Mouse (Mus musculus): Measurements from ENCODE around the gene Vstm2l. TPM values are rescaled to one million over a fixed set of nuclear protein-coding genes. Genes with fewer than 3 reads are reported as not detected.
A peak's percentile ranks its signal among the peaks of the same experiment; 100 is the strongest.

Gene Vstm2l
- 0.80 and 1.4 TPM in 2 replicates for polyA plus RNA-seq (2014; fragmentation: Nextera tagmentation; extraction: Ambion mirVana)

DNA sequence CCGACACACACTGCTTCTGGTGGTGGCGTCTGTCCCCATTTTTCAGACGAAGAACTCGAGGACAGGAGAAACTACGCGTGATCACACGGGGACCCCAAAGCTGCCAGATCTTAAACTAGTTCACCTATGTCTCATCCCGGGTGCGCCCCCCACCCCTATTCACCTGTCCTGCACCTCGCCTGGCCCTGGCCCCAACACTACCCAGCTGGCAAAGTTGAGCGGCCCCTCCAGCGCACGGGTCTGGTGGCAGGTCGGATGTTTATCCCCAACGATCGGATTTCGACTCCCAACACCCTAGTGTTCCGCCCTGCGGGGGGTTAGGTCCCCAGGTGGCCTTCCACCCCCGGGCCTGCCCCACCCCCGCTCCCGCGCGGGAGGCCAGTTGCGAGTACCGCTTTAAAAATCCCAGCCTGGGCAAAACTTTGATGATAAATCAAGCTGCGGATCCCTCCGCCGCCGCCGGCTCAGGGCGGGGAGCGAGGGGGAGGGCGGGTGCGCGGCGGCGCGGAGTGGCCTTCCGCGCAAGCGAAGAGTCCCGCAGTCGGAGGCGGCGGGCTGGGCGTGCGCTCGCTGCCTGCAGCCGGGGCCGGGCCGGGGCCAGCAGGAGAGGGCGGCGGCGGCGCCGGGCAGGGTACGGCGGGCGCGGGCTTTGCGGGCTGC lies at the start of gene Vstm2l:
Vstm2l (plus strand) TSS at position 549 of the 660 bp plus-strand sequence.
- H3K4me1 ChIP-seq (ENCODE audit: control insufficient read depth, insufficient read depth, low read length), result no peaks in the 10 kb centered on the region
- H3K36me3 ChIP-seq (ENCODE audit: control insufficient read depth, insufficient read depth, low read length), result no peaks in the 10 kb centered on the region
- H3K9ac ChIP-seq (ENCODE audit: low read depth, low read length), result peak within 1 kb of the TSS; percentile 30; the same call in 1 of the 2 replicates
- H3K27me3 ChIP-seq (replicated peaks; ENCODE audit: control insufficient read depth, insufficient read depth, low read length), result peaks cover 47% of the 10 kb centered on the region
- no peak within 1 kb of the TSS for H3K27ac ChIP-seq (replicated peaks; ENCODE audit: low read depth, low read length)
- peak; percentile 51 for DNase-seq (ENCODE audit: low spot score)
- WGBS, result 6% methylated on average over 25 of the region's 62 CpGs
- peak within 1 kb of the TSS; percentile 37 for H3K4me3 ChIP-seq (ENCODE audit: low read depth, low read length)
- no peak for ATAC-seq (ENCODE audit: low read depth)
- H3K4me2 ChIP-seq (ENCODE audit: low read depth, low read length), result peak within 1 kb of the TSS; percentile 61
- H3K9me3 ChIP-seq (ENCODE audit: control insufficient read depth, low read length), result no peaks in the 10 kb centered on the region

DNA sequence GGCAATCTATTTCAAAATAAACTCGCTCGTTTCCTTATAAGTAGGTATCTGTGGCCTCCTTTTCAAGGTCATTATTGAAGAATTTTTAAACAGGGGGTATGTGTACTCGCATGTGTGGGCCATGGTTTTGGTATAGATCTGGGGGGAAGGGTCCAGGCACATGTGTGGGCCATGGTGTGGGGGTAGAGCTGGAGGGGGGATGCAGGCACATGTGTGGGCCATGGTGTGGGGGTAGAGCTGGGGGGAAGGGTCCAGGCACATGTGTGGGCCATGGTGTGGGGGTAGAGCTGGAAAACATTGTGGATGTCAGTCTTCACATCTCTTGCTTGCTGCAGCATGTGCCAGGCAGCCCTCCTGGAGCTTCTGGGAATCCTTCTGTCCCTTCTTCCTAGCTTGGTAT lies 47.3 kb upstream of the Vstm2l start:
- H3K27ac ChIP-seq (replicated peaks; ENCODE audit: low read depth, low read length), result no peak overlapping the region
- no peaks in the 10 kb centered on the region for H3K4me1 ChIP-seq (ENCODE audit: control insufficient read depth, insufficient read depth, low read length)
- no peaks in the 10 kb centered on the region for H3K9me3 ChIP-seq (ENCODE audit: control insufficient read depth, low read length)
- DNase-seq (ENCODE audit: low spot score) (no peak), ATAC-seq (ENCODE audit: low read depth) (no peak)
- 82% methylated on average over 3 of the region's 3 CpGs for WGBS
- H3K36me3 ChIP-seq (ENCODE audit: control insufficient read depth, insufficient read depth, low read length), result no peaks in the 10 kb centered on the region; the same call in 1 of the 2 replicates
- H3K4me3 ChIP-seq (ENCODE audit: low read depth, low read length), result no peak overlapping the region
- no peaks in the 10 kb centered on the region for H3K27me3 ChIP-seq (replicated peaks; ENCODE audit: control insufficient read depth, insufficient read depth, low read length)
- no peak overlapping the region for H3K4me2 ChIP-seq (ENCODE audit: low read depth, low read length)
- H3K9ac ChIP-seq (ENCODE audit: low read depth, low read length), result no peak overlapping the region

GRCm38 (mm10) chr2:157870247-157870646 lies 44.2 kb upstream of the Vstm2l start:
- H3K9me3 ChIP-seq (ENCODE audit: control insufficient read depth, low read length), result no peaks in the 10 kb centered on the region
- H3K36me3 ChIP-seq (ENCODE audit: control insufficient read depth, insufficient read depth, low read length), result no peaks in the 10 kb centered on the region; the same call in 1 of the 2 replicates
- peak; percentile 69; the same call in 1 of the 2 replicates for ATAC-seq (ENCODE audit: low read depth)
- no peak overlapping the region for H3K27ac ChIP-seq (replicated peaks; ENCODE audit: low read depth, low read length)
- WGBS, result 46% methylated on average over 6 of the region's 6 CpGs
- no peak overlapping the region for H3K4me3 ChIP-seq (ENCODE audit: low read depth, low read length)
- DNase-seq (ENCODE audit: low spot score), result peak; percentile 48
- H3K9ac ChIP-seq (ENCODE audit: low read depth, low read length), result no peak overlapping the region
- no peak overlapping the region for H3K4me2 ChIP-seq (ENCODE audit: low read depth, low read length)
- H3K4me1 ChIP-seq (ENCODE audit: control insufficient read depth, insufficient read depth, low read length), result no peaks in the 10 kb centered on the region
- H3K27me3 ChIP-seq (replicated peaks; ENCODE audit: control insufficient read depth, insufficient read depth, low read length), result no peaks in the 10 kb centered on the region

DNA sequence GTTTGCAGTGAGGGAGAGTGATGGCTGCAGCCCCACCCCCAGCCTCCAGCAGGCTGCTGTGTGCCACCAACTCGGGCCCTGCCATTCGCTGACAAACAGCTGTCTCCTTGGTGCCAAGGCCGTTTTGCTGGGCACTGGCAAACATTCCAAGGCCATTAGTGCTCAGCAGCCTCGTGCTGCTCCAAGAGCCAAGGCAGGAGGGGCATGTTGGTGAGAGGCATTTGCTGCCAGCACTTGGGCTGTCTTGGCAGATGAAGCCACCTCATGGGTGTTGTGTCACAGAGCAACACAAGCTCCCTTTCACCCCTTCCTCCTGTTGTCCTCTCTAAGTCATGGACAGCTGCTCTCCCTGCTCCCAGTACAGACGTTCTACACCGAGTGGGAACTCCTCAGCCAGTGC lies 41.2 kb upstream of the Vstm2l start:
- WGBS, result 81% methylated on average over 6 of the region's 6 CpGs
- H3K27me3 ChIP-seq (replicated peaks; ENCODE audit: control insufficient read depth, insufficient read depth, low read length), result no peaks in the 10 kb centered on the region
- H3K9me3 ChIP-seq (ENCODE audit: control insufficient read depth, low read length), result no peaks in the 10 kb centered on the region
- no peaks in the 10 kb centered on the region; the same call in 1 of the 2 replicates for H3K36me3 ChIP-seq (ENCODE audit: control insufficient read depth, insufficient read depth, low read length)
- no peak overlapping the region for H3K9ac ChIP-seq (ENCODE audit: low read depth, low read length)
- no peak overlapping the region for H3K27ac ChIP-seq (replicated peaks; ENCODE audit: low read depth, low read length)
- no peak overlapping the region for H3K4me2 ChIP-seq (ENCODE audit: low read depth, low read length)
- ATAC-seq (ENCODE audit: low read depth) (no peak), DNase-seq (ENCODE audit: low spot score) (no peak)
- H3K4me3 ChIP-seq (ENCODE audit: low read depth, low read length), result no peak overlapping the region
- no peaks in the 10 kb centered on the region for H3K4me1 ChIP-seq (ENCODE audit: control insufficient read depth, insufficient read depth, low read length)

- Histone ChIP-seq H3K27ac (replicated peaks; ENCODE audit: low read depth, low read length) (no peak overlapping the region), H3K27me3 (replicated peaks; ENCODE audit: control insufficient read depth, insufficient read depth, low read length) (no peaks in the 10 kb centered on the region), H3K9me3 (ENCODE audit: control insufficient read depth, low read length) (no peaks in the 10 kb centered on the region), H3K4me2 (ENCODE audit: low read depth, low read length) (no peak overlapping the region), H3K4me3 (ENCODE audit: low read depth, low read length) (no peak overlapping the region), H3K9ac (ENCODE audit: low read depth, low read length) (no peak overlapping the region), H3K4me1 (ENCODE audit: control insufficient read depth, insufficient read depth, low read length) (no peaks in the 10 kb centered on the region), H3K36me3 (ENCODE audit: control insufficient read depth, insufficient read depth, low read length) (no peaks in the 10 kb centered on the region; the same call in 1 of the 2 replicates)
- ATAC-seq (ENCODE audit: low read depth) (no peak), DNase-seq (ENCODE audit: low spot score) (no peak)
- WGBS, result 68% methylated on average over 1 of the region's 1 CpGs
Measured at GRCm38 (mm10) chr2:157873691-157874090, 40.8 kb upstream of the Vstm2l start.

GRCm38 (mm10) chr2:157875111-157875510 lies 39.3 kb upstream of the Vstm2l start:
- H3K27me3 ChIP-seq (replicated peaks; ENCODE audit: control insufficient read depth, insufficient read depth, low read length), result no peaks in the 10 kb centered on the region
- peak; percentile 49; the same call in 1 of the 2 replicates for ATAC-seq (ENCODE audit: low read depth)
- no peak overlapping the region for H3K9ac ChIP-seq (ENCODE audit: low read depth, low read length)
- H3K4me3 ChIP-seq (ENCODE audit: low read depth, low read length), result no peak overlapping the region
- no peaks in the 10 kb centered on the region for H3K4me1 ChIP-seq (ENCODE audit: control insufficient read depth, insufficient read depth, low read length)
- no peaks in the 10 kb centered on the region; the same call in 1 of the 2 replicates for H3K36me3 ChIP-seq (ENCODE audit: control insufficient read depth, insufficient read depth, low read length)
- H3K9me3 ChIP-seq (ENCODE audit: control insufficient read depth, low read length), result no peaks in the 10 kb centered on the region
- DNase-seq (ENCODE audit: low spot score), result peak; percentile 67
- no peak overlapping the region for H3K27ac ChIP-seq (replicated peaks; ENCODE audit: low read depth, low read length)
- H3K4me2 ChIP-seq (ENCODE audit: low read depth, low read length), result no peak overlapping the region
- 59% methylated on average over 8 of the region's 8 CpGs for WGBS

DNA sequence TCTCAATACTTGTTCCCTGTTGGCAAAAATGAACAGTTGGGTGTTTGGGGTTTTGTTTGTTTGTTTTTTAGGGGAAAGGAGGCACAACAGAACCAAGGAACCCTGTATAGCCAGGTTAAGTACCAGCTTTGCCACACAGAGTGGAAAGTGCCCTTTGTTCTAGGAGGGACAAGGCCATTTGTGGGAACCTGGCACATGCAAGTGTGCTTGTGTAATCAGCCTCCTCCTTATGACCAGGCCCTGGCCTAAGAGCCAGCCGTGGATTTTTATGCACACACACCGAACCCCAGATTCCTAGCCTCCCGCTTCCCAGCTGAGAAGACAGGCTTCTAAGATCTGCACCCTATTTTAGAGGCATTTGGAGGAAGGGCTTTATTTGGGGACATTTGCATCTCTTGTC lies 37.1 kb upstream of the Vstm2l start:
- no peak overlapping the region for H3K4me2 ChIP-seq (ENCODE audit: low read depth, low read length)
- no peak overlapping the region for H3K27ac ChIP-seq (replicated peaks; ENCODE audit: low read depth, low read length)
- WGBS, result 86% methylated on average over 2 of the region's 3 CpGs
- DNase-seq (ENCODE audit: low spot score) (no peak), ATAC-seq (ENCODE audit: low read depth) (no peak)
- no peaks in the 10 kb centered on the region for H3K27me3 ChIP-seq (replicated peaks; ENCODE audit: control insufficient read depth, insufficient read depth, low read length)
- no peak overlapping the region for H3K4me3 ChIP-seq (ENCODE audit: low read depth, low read length)
- no peak overlapping the region for H3K9ac ChIP-seq (ENCODE audit: low read depth, low read length)
- no peaks in the 10 kb centered on the region for H3K4me1 ChIP-seq (ENCODE audit: control insufficient read depth, insufficient read depth, low read length)
- H3K9me3 ChIP-seq (ENCODE audit: control insufficient read depth, low read length), result no peaks in the 10 kb centered on the region
- no peaks in the 10 kb centered on the region for H3K36me3 ChIP-seq (ENCODE audit: control insufficient read depth, insufficient read depth, low read length)

DNA sequence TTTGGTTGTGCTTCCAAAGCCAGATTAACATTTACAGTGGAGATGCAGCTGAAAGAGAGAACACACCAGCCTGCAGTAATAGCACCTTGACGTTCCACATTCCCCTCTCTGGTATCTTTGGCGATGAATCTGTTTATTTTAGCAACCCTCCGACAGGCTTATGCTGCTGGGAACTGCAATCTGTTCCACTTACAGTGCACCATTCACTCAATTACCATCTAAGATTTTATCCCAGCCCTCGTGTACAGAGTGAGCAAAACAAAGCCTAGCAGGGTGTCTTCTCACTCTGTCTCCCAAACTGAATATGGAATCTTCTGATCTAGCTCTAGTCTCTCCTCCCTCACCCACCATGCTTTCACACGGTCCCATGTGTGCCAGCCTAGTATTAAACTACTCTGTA lies 36.5 kb upstream of the Vstm2l start:
- Histone ChIP-seq H3K4me3 (ENCODE audit: low read depth, low read length) (no peak overlapping the region), H3K27ac (replicated peaks; ENCODE audit: low read depth, low read length) (no peak overlapping the region), H3K9me3 (ENCODE audit: control insufficient read depth, low read length) (no peaks in the 10 kb centered on the region), H3K4me1 (ENCODE audit: control insufficient read depth, insufficient read depth, low read length) (no peaks in the 10 kb centered on the region), H3K9ac (ENCODE audit: low read depth, low read length) (no peak overlapping the region), H3K36me3 (ENCODE audit: control insufficient read depth, insufficient read depth, low read length) (no peaks in the 10 kb centered on the region), H3K4me2 (ENCODE audit: low read depth, low read length) (no peak overlapping the region), H3K27me3 (replicated peaks; ENCODE audit: control insufficient read depth, insufficient read depth, low read length) (no peaks in the 10 kb centered on the region)
- DNase-seq (ENCODE audit: low spot score), result no peak
- WGBS, result 62% methylated on average over 5 of the region's 5 CpGs
- no peak for ATAC-seq (ENCODE audit: low read depth)

- Histone ChIP-seq H3K27me3 (replicated peaks; ENCODE audit: control insufficient read depth, insufficient read depth, low read length) (no peaks in the 10 kb centered on the region), H3K9me3 (ENCODE audit: control insufficient read depth, low read length) (no peaks in the 10 kb centered on the region), H3K9ac (ENCODE audit: low read depth, low read length) (no peak overlapping the region), H3K36me3 (ENCODE audit: control insufficient read depth, insufficient read depth, low read length) (peaks cover 19% of the 10 kb centered on the region; the same call in 1 of the 2 replicates), H3K27ac (replicated peaks; ENCODE audit: low read depth, low read length) (no peak overlapping the region), H3K4me3 (ENCODE audit: low read depth, low read length) (no peak overlapping the region), H3K4me1 (ENCODE audit: control insufficient read depth, insufficient read depth, low read length) (no peaks in the 10 kb centered on the region), H3K4me2 (ENCODE audit: low read depth, low read length) (no peak overlapping the region)
- 31% methylated on average over 11 of the region's 11 CpGs for WGBS
- DNase-seq (ENCODE audit: low spot score), result no peak
- ATAC-seq (ENCODE audit: low read depth), result peak; percentile 9; the same call in 1 of the 2 replicates
Measured at GRCm38 (mm10) chr2:157881939-157882338, 32.5 kb upstream of the Vstm2l start.

All from embryonic facial prominence, embryonic 14.5 days (tissue).